Comparison of ENCODE assay signal across 32 mouse cellular contexts in genomic region chr12:110813624-110814023, GRCm38 (mm10). TPM values are rescaled to one million over a fixed set of nuclear protein-coding genes. Genes with fewer than 3 reads are reported as not detected.
"Had no signal": no experiment of that assay in that cellular context is flagged by ENCODE, and none has a peak within 500 bp of the region (broad histone marks: within the 10 kb centered on the region; RNA-seq: fewer than 3 reads in every experiment).

No protein-coding gene starts in this region.

- H3K27ac ChIP-seq: left cerebral cortex, adult 2 months; limb, embryonic 10.5 days; limb, embryonic 12.5 days; limb, embryonic 13.5 days; limb, embryonic 15.5 days; liver, embryonic 12.5 days; liver, embryonic 13.5 days; liver, embryonic 14.5 days; liver, embryonic 15.5 days; lung, embryonic 15.5 days; macrophage; midbrain, embryonic 10.5 days; midbrain, embryonic 12.5 days; midbrain, embryonic 13.5 days had no signal

- DNase-seq: left cerebral cortex, postnatal 4 days; liver; liver, embryonic 13.5 days; liver, postnatal 0 days; lung, adult 18-20 months; lung, adult 2 months; lung, embryonic 14.5 days; lung, postnatal 10 days; lung, postnatal 14 days; lung, postnatal 36 days; lung, postnatal 4 days; midbrain, embryonic 14.5 days had no signal

- H3K4me3 ChIP-seq: left cerebral cortex, adult 2 months; limb, embryonic 10.5 days; limb, embryonic 12.5 days; limb, embryonic 13.5 days; limb, embryonic 15.5 days; liver, embryonic 12.5 days; liver, embryonic 13.5 days; liver, embryonic 15.5 days; lung, embryonic 15.5 days; megakaryocyte, embryonic 14.5 days; midbrain, embryonic 10.5 days; midbrain, embryonic 12.5 days; midbrain, embryonic 13.5 days; myocyte had no signal

- H3K36me3 ChIP-seq: liver, embryonic 12.5 days; liver, embryonic 13.5 days; liver, embryonic 15.5 days; lung, embryonic 15.5 days had no signal

- H3K27me3 ChIP-seq: limb, embryonic 12.5 days; limb, embryonic 13.5 days; limb, embryonic 15.5 days; liver, embryonic 12.5 days; liver, embryonic 13.5 days; liver, embryonic 15.5 days; lung, embryonic 15.5 days; megakaryocyte, embryonic 14.5 days; midbrain, embryonic 12.5 days; midbrain, embryonic 13.5 days had no signal

- H3K4me2 ChIP-seq: limb, embryonic 12.5 days; limb, embryonic 13.5 days; limb, embryonic 15.5 days; liver, embryonic 11.5 days; liver, embryonic 12.5 days; liver, embryonic 13.5 days; liver, embryonic 15.5 days; lung, embryonic 14.5 days; lung, embryonic 15.5 days; midbrain, embryonic 12.5 days; midbrain, embryonic 13.5 days had no signal

- H3K9me3 ChIP-seq: limb, embryonic 10.5 days; limb, embryonic 12.5 days; limb, embryonic 13.5 days; limb, embryonic 15.5 days; liver, embryonic 12.5 days; liver, embryonic 13.5 days; liver, embryonic 15.5 days; lung, embryonic 15.5 days; midbrain, embryonic 10.5 days; midbrain, embryonic 12.5 days; midbrain, embryonic 13.5 days had no signal

- H3K4me1 ChIP-seq: limb, embryonic 10.5 days; limb, embryonic 12.5 days; limb, embryonic 13.5 days; limb, embryonic 15.5 days; liver, embryonic 12.5 days; liver, embryonic 15.5 days had no signal

- H3K9ac ChIP-seq: limb, embryonic 12.5 days; limb, embryonic 13.5 days; limb, embryonic 15.5 days; liver, embryonic 12.5 days; liver, embryonic 13.5 days; liver, embryonic 14.5 days; liver, embryonic 15.5 days; liver, postnatal 0 days; lung, embryonic 14.5 days; lung, embryonic 15.5 days; midbrain, embryonic 12.5 days; midbrain, embryonic 13.5 days had no signal

- ATAC-seq: liver, embryonic 12.5 days; liver, postnatal 0 days; lung, postnatal 0 days; midbrain, embryonic 13.5 days; midbrain, embryonic 16.5 days had no signal

RNA-seq across cellular contexts. Expression of gene Mok, which starts 27.1 kb away (rescaled TPM):
- total RNA-seq: monocyte, adult 5-6 weeks had no signal
- polyA plus RNA-seq: liver, adult 2 months had no signal
